In the genomic region with DNA sequence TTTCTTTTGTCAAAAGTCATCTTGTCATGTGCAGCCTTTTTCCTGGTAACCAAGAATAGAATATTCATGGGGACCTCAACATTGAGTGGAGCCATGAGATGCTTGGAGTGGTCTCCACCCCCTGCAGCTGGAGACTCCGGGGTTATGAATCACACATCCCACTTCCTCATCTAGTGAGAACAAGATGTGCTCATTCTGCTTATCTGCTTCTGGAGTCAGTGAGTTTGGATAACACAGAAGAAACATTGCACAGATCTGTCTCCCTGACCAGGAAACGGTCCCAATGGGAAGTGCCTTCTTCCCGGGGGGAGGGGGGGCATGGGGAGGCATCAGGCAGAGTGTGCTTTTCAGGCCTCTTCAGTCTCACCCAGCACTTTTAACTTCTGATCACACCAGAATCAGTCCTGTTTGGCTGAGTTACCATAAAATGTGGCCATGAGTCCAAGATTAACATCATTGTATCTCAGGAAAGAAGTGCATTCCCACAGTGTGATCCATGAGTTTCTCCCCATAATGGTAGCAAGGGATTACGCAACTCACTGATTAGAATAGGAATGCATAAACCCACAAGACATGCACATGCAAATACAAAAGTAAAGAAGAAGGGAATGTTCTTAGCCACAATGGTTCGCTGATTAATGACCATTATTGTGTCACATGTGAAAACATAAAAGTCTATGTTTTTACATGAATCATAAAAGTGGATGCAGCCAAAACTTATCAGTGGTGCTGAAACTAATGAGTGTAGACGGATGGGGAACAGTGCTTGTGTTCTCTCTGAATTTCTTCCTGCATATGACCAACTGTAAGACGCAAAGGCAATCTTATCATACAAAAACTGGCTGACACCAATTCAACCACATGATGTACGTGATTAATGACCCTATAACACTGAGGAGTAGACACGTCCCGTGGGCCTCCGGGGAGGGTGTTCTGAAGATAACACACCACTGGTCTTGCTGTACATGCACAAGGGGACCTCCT, we compare ENCODE assay signal across 11 mouse cellular contexts.
A peak's percentile ranks its signal among the peaks of the same experiment; 100 is the strongest.
DNase-seq lines count a peak whose midpoint lies in the region; TF ChIP-seq lines count a peak whose summit lies in the region.
"Had no signal": no experiment of that assay in that cellular context is flagged by ENCODE, and none has a peak within 500 bp of the region (broad histone marks: within the 10 kb centered on the region; RNA-seq: fewer than 3 reads in every experiment).

No protein-coding gene starts in this region.

- intact Hi-C loops in gastrocnemius, adult 2 months (cut with DNase I): no loop called here
- intact Hi-C loops in gastrocnemius, postnatal 36 days (cut with DNase I): no loop called here
- intact Hi-C loops in heart, postnatal 10 days (cut with DNase I): no loop called here

- no peak overlapping the region for H3K4me3 ChIP-seq in gastrocnemius, adult 2 months
- H3K4me3 ChIP-seq in bone marrow macrophage, adult 2 months (ENCODE audit: insufficient read depth, low read length): no peak overlapping the region
- H3K4me3 ChIP-seq: liver, embryonic 13.5 days had no signal

- no peak for TF ChIP-seq POLR2A in bone marrow macrophage, adult 2 months (IDR thresholded peaks at IDR 0.05; ENCODE audit: borderline replicate concordance, low read depth, low read length)

- no peak for TF ChIP-seq CTCF in gastrocnemius, adult 2 months (IDR thresholded peaks at IDR 0.05)
- no peak for TF ChIP-seq CTCF in bone marrow macrophage, adult 2 months (IDR thresholded peaks at IDR 0.05; ENCODE audit: low read depth, low read length)

- H3K4me1 ChIP-seq in bone marrow macrophage, adult 2 months (ENCODE audit: control insufficient read depth, insufficient read depth, low read length): peaks cover 36% of the 10 kb centered on the region
- H3K4me1 ChIP-seq: liver, embryonic 13.5 days had no signal

- DNase-seq in gastrocnemius, adult 2 months: peak; percentile 16
- no peak for DNase-seq in gastrocnemius, postnatal 36 days
- peak; percentile 25 for DNase-seq in 3134 (ENCODE audit: extremely low read depth, insufficient read length, low spot score)
- DNase-seq in heart, postnatal 10 days: peak; percentile 31 to 51
- no peak for DNase-seq in cerebellum, adult 9-10 months
- no peak for DNase-seq in MN1 (ENCODE audit: low spot score)
- DNase-seq in ovary, postnatal 10 days (ENCODE audit: low spot score): no peak
- DNase-seq: liver, embryonic 13.5 days; right cerebral cortex, postnatal 14 days; thymus, adult 18-20 months had no signal

- no peak overlapping the region for H3K27ac ChIP-seq in gastrocnemius, adult 2 months
- peak overlapping the region; percentile 58 for H3K27ac ChIP-seq in bone marrow macrophage, adult 2 months (ENCODE audit: insufficient read depth, low read depth, low read length)
- H3K27ac ChIP-seq: liver, embryonic 13.5 days had no signal

Comparison
In these comparisons a context has a peak if more than half of its experiments do, and no peak if none do; other contexts are left out.
1. DNase-seq: peak in gastrocnemius, adult 2 months (single experiment), 3134 (single experiment) and heart, postnatal 10 days (2 of 2); none in gastrocnemius, postnatal 36 days (0 of 2), cerebellum, adult 9-10 months (single experiment), MN1 (single experiment) and ovary, postnatal 10 days (single experiment).